20 mouse cellular contexts compared by ENCODE assay signal in genomic region chr14:18641656-18642055, GRCm38 (mm10).
"Had no signal": no experiment of that assay in that cellular context is flagged by ENCODE, and none has a peak within 500 bp of the region (broad histone marks: within the 10 kb centered on the region; RNA-seq: fewer than 3 reads in every experiment).

No protein-coding gene starts in this region.

- H3K9me3 ChIP-seq: heart, embryonic 13.5 days; heart, embryonic 15.5 days; hindbrain, embryonic 13.5 days; hindbrain, embryonic 15.5 days; limb, embryonic 10.5 days; limb, embryonic 12.5 days; liver, embryonic 13.5 days; liver, embryonic 15.5 days had no signal

- H3K9ac ChIP-seq: forebrain, postnatal 0 days; heart, embryonic 13.5 days; heart, embryonic 15.5 days; hindbrain, embryonic 13.5 days; hindbrain, embryonic 15.5 days; limb, embryonic 12.5 days; liver, embryonic 13.5 days; liver, embryonic 15.5 days had no signal

- DNase-seq: forebrain, postnatal 0 days; gastrocnemius, postnatal 14 days; gastrocnemius, postnatal 36 days; heart, adult 2 months; heart, postnatal 14 days; heart, postnatal 36 days; kidney, adult 18-20 months; liver; liver, embryonic 13.5 days had no signal

- H3K36me3 ChIP-seq: heart, embryonic 13.5 days; heart, embryonic 15.5 days; hindbrain, embryonic 13.5 days; hindbrain, embryonic 15.5 days; limb, embryonic 10.5 days; limb, embryonic 12.5 days; liver, embryonic 13.5 days; liver, embryonic 15.5 days had no signal

- H3K4me2 ChIP-seq: heart, embryonic 11.5 days; heart, embryonic 13.5 days; heart, embryonic 15.5 days; hindbrain, embryonic 13.5 days; hindbrain, embryonic 15.5 days; limb, embryonic 12.5 days; liver, embryonic 13.5 days; liver, embryonic 15.5 days had no signal

- H3K27me3 ChIP-seq: heart, embryonic 13.5 days; heart, embryonic 15.5 days; hindbrain, embryonic 13.5 days; hindbrain, embryonic 15.5 days; limb, embryonic 12.5 days; liver, embryonic 13.5 days; liver, embryonic 15.5 days had no signal

- H3K27ac ChIP-seq: heart, adult 2 months; heart, embryonic 13.5 days; heart, embryonic 15.5 days; hindbrain, embryonic 13.5 days; hindbrain, embryonic 15.5 days; hindbrain, postnatal 0 days; left cerebral cortex, adult 2 months; limb, embryonic 10.5 days; limb, embryonic 12.5 days; liver, embryonic 13.5 days; liver, embryonic 15.5 days had no signal

- ATAC-seq: forebrain, postnatal 0 days; hindbrain, postnatal 0 days; intestine, embryonic 16.5 days had no signal

- H3K4me3 ChIP-seq: heart, adult 2 months; heart, embryonic 13.5 days; heart, embryonic 15.5 days; hindbrain, embryonic 13.5 days; hindbrain, embryonic 15.5 days; left cerebral cortex, adult 2 months; limb, embryonic 10.5 days; limb, embryonic 12.5 days; liver, embryonic 13.5 days; liver, embryonic 15.5 days had no signal

- H3K4me1 ChIP-seq: heart, embryonic 13.5 days; heart, embryonic 15.5 days; limb, embryonic 10.5 days; limb, embryonic 12.5 days; liver, embryonic 13.5 days; liver, embryonic 15.5 days had no signal
